Mouse (Mus musculus) megakaryocyte, embryonic 14.5 days (primary cell): ENCODE results near the gene Gm11172.

Source experiments
- FLI1 ChIP-seq: IDR thresholded peaks from 2 replicates; pipeline ENCODE4 v1.6.1; 2012; ENCODE audit warnings: low read length, inconsistent platforms, mixed read lengths
- GATA1 ChIP-seq: IDR thresholded peaks from 3 replicates; pipeline ENCODE4 v1.6.1; 2012; ENCODE audit warnings: mixed read lengths, low read length, inconsistent platforms, borderline replicate concordance

DNA sequence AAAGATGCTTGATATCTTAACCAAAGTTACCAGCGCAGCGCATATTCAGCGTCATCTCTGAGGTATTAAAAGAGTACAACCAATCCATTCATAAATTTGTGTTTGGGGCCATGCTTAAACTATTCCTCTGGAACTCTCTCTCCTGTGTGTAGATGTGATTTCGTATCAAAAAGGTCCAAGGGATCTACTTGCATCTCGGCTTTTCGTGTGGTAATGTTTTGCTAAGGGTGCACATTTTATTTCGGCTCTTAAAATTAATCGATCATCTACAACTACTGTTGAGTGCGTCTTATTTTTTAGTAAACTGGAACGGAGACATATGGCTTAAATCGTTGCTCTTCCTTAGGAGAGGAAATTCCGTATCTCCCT is 21.8 kb downstream of the Gm11172 start:
- no peak for TF ChIP-seq GATA1
- no peak for TF ChIP-seq FLI1
